Mouse (Mus musculus) cerebellum, adult 2 months (tissue): ENCODE results near the gene Kcnb1. TPM values are rescaled to one million over a fixed set of nuclear protein-coding genes. Genes with fewer than 3 reads are reported as not detected.

Experiments
- DNase-seq, 2 experiments: peaks; one replicate each; pipeline ENCODE4 v3.0.0; 2021
- H3K27ac ChIP-seq: fragments of 200-500 bp; 2 replicates; pipeline ENCODE4 v1.5.1; 2012; ENCODE audit warnings: low read length, control low read depth, inconsistent platforms; ENCODE audit not compliant: insufficient read depth
- H3K27me3 ChIP-seq: fragments of 200-500 bp; 2 replicates; pipeline ENCODE4 v1.6.1; 2012; ENCODE audit warnings: inconsistent platforms, mild to moderate bottlenecking, low read length, moderate library complexity; ENCODE audit not compliant: control insufficient read depth, insufficient read depth
- H3K4me1 ChIP-seq: fragments of 200-500 bp; 2 replicates; pipeline ENCODE4 v1.6.1; 2011; ENCODE audit warnings: low read length; ENCODE audit not compliant: control insufficient read depth, insufficient read depth
- H3K4me3 ChIP-seq: fragments of 200-500 bp; replicated peaks from 2 replicates; pipeline ENCODE3; 2011; ENCODE audit warnings: mild to moderate bottlenecking, low read depth, low read length, control low read depth; ENCODE audit not compliant: insufficient read depth
- CTCF ChIP-seq: fragments of 200-500 bp; IDR thresholded peaks from 2 replicates; pipeline ENCODE4 v1.5.1; 2011; ENCODE audit warnings: low read depth, mild to moderate bottlenecking, control low read depth, low read length, moderate library complexity, borderline replicate concordance; ENCODE audit not compliant: insufficient read depth
- POLR2A ChIP-seq: fragments of 200-500 bp; IDR thresholded peaks from 2 replicates; pipeline ENCODE4 v1.6.1; 2011; ENCODE audit warnings: low read length, control low read depth, borderline replicate concordance; ENCODE audit not compliant: insufficient read depth
- WGBS: fragments of 180-500 bp; shearing (Covaris S2); methylation state at CpG from one replicate; pipeline ENCODE4 v1.1.7; 2018; 5-methylcytosine and 5-hydroxymethylcytosine counted together
- polyA plus RNA-seq: library from polyadenylated mRNA; depleted of rRNA; stranded (reverse); fragments of >200 nt; gene quantifications from 2 replicates; pipeline ENCODE4 v1.2.3, GENCODE M21; 2012

Gene Kcnb1
- polyA plus RNA-seq, 1 experiment, result 9.2 TPM

DNA sequence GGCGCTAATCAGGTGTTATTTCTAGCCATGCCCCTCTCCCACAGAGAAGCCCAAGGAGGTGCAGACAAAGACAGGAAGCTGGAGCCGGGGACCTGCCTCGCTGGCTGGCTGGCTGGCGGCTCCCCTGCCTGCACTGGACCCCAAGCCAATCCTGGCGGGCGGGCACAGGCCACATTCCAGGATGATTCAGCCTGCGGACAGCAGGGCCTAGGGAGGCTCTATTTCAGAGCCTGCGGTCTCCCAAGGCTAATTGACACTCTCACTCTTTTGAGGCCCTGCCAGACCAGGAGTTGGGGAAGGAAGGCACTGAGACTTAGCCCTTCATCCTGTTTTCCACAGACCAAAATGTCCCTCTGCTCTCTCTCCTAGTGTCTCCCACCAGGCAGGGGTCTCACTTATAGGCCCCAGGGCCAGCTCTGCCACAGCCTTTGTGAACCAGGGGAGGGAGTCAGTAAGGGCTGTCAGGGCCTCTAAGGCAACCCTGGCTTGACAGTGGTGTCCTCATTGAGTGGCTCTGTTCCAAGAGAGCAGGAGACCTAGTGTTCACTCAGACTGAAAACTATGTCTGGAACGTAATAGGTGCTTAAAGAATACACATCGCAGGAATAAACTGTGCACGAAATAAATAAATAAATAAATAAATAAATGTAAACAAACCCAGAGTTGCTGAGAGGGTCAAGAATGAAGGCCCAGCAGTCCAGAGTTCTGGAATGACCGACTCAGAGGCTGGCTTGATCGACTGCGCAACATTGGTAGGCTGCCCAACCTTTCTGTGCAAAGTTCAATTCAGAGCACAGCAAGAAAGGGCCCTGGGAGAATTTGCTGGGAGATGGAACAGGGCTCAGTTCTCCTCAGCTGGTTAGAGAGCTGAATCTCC, 42.4 kb upstream of the Kcnb1 start:
- WGBS, result 46% methylated on average over 14 of the region's 14 CpGs
- peak; percentile 61 to 74 for DNase-seq
- no peaks in the 10 kb centered on the region for H3K27me3 ChIP-seq
- no peak overlapping the region for H3K27ac ChIP-seq
- H3K4me1 ChIP-seq, result peaks cover 10% of the 10 kb centered on the region
- no peak overlapping the region for H3K4me3 ChIP-seq
- TF ChIP-seq CTCF (no peak), POLR2A (no peak)

DNA sequence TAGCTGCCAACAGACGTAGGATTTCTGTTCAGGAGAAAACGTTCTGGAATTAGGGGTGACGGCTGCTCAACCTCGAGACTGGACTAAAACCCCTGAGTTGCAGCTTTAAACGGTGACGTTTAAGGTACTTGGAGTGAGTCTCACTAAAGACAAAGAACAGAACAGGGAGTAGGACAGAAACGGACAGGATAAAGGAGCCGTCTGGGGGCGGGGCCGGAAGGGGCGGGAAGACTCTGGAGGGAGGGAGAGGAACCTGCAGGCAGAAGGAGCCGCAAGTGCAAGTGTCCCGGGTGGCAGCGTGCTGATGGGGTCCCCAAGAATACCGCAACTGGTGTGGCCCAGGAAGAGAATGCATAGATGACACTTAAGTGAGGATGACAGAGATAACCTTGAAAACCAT, 40.6 kb upstream of the Kcnb1 start:
- peaks cover 10% of the 10 kb centered on the region for H3K4me1 ChIP-seq
- no peak overlapping the region for H3K27ac ChIP-seq
- TF ChIP-seq CTCF (no peak), POLR2A (no peak)
- no peak for DNase-seq
- WGBS, result 51% methylated on average over 15 of the region's 15 CpGs
- H3K27me3 ChIP-seq, result no peaks in the 10 kb centered on the region
- no peak overlapping the region for H3K4me3 ChIP-seq

DNA sequence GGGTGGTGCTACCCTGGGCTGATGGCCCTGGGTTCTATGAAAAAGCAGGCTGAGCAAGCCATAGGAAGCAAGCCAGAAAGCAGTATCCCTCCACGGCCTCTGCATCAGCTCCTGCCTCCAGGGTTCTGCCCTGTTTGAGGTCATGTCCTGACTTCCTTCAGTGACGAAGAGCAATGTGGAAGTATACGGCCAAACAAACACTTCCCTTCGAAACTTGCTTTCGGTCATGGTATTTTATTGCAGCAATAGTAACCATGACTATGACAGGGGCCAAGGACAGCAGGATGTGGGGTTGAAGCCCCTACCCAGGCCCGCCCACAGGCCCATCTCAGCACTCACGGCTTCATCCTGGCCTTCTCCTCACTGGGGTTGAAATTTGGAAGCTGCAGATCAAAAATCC, 35.0 kb upstream of the Kcnb1 start:
- Histone ChIP-seq H3K27ac (no peak overlapping the region), H3K4me1 (no peaks in the 10 kb centered on the region), H3K27me3 (no peaks in the 10 kb centered on the region), H3K4me3 (no peak overlapping the region)
- 88% methylated on average over 7 of the region's 7 CpGs for whole genome bisulfite sequencing
- no peak for DNase-seq
- TF ChIP-seq POLR2A, result no peak
- TF ChIP-seq CTCF, result no peak

DNA sequence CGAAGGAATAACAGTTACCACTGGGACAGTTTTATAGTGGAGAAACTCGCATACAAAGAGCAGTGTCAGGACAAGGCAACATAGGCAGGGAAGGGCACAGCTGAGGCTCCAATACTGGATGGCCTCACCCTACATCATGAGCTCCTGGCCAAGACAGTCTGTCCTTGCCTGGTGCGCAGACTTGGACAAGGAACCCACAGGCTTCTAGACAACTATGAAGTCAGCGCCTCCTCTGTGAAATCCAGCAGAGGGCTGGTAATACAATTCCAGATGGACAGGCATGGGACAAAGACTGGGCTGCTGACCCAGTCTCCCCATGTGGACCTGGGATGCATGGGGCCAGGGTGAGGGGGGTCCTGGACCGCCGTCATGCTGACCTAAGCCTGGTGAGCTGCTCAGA, 34.2 kb upstream of the Kcnb1 start:
- H3K4me3 ChIP-seq, result no peak overlapping the region
- WGBS, result 84% methylated on average over 6 of the region's 6 CpGs
- no peak overlapping the region for H3K27ac ChIP-seq
- no peak for DNase-seq
- H3K4me1 ChIP-seq, result no peaks in the 10 kb centered on the region
- no peak for TF ChIP-seq CTCF
- no peak for TF ChIP-seq POLR2A
- no peaks in the 10 kb centered on the region for H3K27me3 ChIP-seq

DNA sequence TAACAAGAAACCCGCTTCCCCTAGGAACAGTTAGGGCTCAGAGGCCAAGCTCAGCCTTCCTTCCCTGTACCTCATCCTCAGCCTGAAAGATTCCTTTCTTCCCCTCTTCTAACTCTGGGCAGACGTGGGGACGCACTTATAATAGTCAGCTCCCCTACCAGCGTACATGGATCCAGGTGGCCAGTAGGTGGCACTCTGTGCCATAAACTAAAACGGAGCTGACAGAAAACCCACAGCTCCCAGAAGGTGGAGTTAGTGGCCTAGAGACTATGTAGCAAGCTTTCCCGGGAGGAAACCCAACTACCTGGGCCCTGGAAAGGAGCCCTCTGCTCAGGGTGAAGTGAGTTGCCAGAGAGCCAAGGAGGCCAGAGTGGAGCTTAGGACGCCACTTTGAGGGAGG, 32.2 kb upstream of the Kcnb1 start:
- DNase-seq, result peak; percentile 70 to 72
- TF ChIP-seq CTCF (peak; percentile 87), POLR2A (no peak)
- Histone ChIP-seq H3K4me1 (no peaks in the 10 kb centered on the region), H3K27ac (no peak overlapping the region), H3K4me3 (no peak overlapping the region), H3K27me3 (no peaks in the 10 kb centered on the region)
- 11% methylated on average over 7 of the region's 7 CpGs for WGBS

DNA sequence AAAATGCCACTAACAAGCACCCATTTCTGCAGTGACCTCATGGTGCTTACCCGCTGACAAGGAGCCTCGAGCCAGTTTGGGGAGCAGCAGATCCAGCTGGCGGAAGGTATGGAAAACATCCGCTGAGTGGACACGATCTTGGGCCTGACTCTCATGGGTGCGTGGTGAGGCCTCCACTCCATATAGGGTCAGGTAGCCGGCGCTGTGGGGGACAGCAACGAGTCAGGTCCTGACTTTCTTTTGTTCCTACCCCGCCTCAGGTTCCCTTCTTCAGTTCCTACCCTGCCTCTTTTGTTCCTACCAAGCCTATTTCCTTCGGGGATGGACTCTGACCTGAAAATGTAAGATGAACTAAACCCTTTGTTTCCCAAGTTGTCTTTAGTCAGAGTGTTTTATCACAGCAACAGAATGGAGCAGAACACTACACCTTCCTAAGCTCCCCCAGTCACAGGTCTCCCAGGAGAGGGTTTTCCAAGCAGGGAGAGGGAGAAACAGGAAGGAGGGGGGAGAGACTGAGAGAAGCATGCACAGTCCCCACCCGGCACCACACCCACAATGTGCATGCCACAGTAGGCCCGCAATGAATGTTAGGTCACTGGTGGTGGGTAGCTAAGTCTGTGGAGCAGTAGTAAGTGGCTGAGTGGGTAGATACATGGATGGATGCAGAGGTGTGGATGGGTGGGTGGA, 31.3 kb upstream of the Kcnb1 start:
- TF ChIP-seq CTCF, result no peak
- TF ChIP-seq POLR2A, result no peak
- no peak for DNase-seq
- Histone ChIP-seq H3K4me1 (no peaks in the 10 kb centered on the region), H3K27me3 (no peaks in the 10 kb centered on the region), H3K4me3 (no peak overlapping the region), H3K27ac (no peak overlapping the region)
- WGBS, result 82% methylated on average over 13 of the region's 13 CpGs

DNA sequence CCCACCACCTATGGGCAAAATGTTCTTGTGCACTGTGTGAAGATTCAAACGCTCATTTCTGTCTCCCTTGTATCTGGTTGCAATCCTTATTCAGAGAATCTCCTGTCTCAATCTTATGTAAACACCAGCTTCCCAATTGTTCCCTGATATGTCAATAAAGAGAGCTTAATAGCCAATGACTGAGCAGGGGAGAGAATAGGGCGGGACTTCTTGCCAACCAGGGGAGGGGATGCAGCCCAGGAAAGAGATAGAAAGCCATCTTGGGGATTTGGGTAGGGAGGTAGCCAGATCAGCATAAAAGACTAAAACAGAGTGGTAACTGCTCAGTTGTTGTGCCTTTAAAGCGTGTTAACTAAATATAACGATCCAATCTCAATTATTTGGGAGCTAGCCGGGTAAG, 30.8 kb upstream of the Kcnb1 start:
- H3K27me3 ChIP-seq, result no peaks in the 10 kb centered on the region
- H3K4me1 ChIP-seq, result no peaks in the 10 kb centered on the region
- DNase-seq, result no peak
- H3K4me3 ChIP-seq, result no peak overlapping the region
- no peak overlapping the region for H3K27ac ChIP-seq
- no peak for TF ChIP-seq POLR2A
- no peak for TF ChIP-seq CTCF
- WGBS, result 81% methylated on average over 5 of the region's 5 CpGs
